8 mouse cellular contexts compared by ENCODE assay signal in genomic region chr9:20951966-20952519, GRCm38 (mm10). TPM values are rescaled to one million over a fixed set of nuclear protein-coding genes. Genes with fewer than 3 reads are reported as not detected.
A peak's percentile ranks its signal among the peaks of the same experiment; 100 is the strongest.
DNase-seq lines count a peak whose midpoint lies in the region; ATAC-seq and TF ChIP-seq lines count a peak whose summit lies in the region.

No protein-coding gene starts in this region.

- under 1% methylated on average over 17 of the region's 17 CpGs for WGBS in liver, adult 2 months
- under 1% methylated on average over 16 of the region's 17 CpGs for WGBS in hindbrain, postnatal 0 days
- WGBS in neural tube, embryonic 14.5 days: 0% methylated on average over 17 of the region's 17 CpGs

- H3K4me1 ChIP-seq in liver, adult 2 months (ENCODE audit: control insufficient read depth, insufficient read depth, low read length): peaks cover 3% of the 10 kb centered on the region; the same call in 1 of the 2 replicates
- peaks cover 8% of the 10 kb centered on the region; the same call in 1 of the 2 replicates for H3K4me1 ChIP-seq in hindbrain, postnatal 0 days (ENCODE audit: insufficient read depth, low read length)
- H3K4me1 ChIP-seq in neural tube, embryonic 14.5 days (ENCODE audit: control insufficient read depth, insufficient read depth, low read length): peaks cover 11% of the 10 kb centered on the region

- no peak for DNase-seq in liver, adult 2 months (ENCODE audit: extremely low read depth, low read depth, low spot score)
- no peak for DNase-seq in liver
- DNase-seq in c-Kit-positive CD71-positive TER-119-positive erythroid progenitor cells, embryonic 14.5 days (ENCODE audit: low spot score): peak; percentile 38
- DNase-seq in hindbrain, postnatal 0 days (ENCODE audit: low spot score): no peak
- no peak for DNase-seq in urinary bladder, postnatal 4 days (ENCODE audit: low spot score in 2 of 2)
- no peak for DNase-seq in right cerebral cortex, postnatal 4 days
- no peak for DNase-seq in thymus, postnatal 10 days (ENCODE audit: low spot score in 2 of 2)

- H3K4me3 ChIP-seq in liver, adult 2 months (ENCODE audit: insufficient read depth, low read depth, low read length): peak overlapping the region; percentile 95
- peak overlapping the region; percentile 77 for H3K4me3 ChIP-seq in hindbrain, postnatal 0 days (ENCODE audit: low read length)
- H3K4me3 ChIP-seq in neural tube, embryonic 14.5 days (ENCODE audit: low read depth, low read length): peak overlapping the region; percentile 79

- H3K79me2 ChIP-seq in liver, adult 2 months (ENCODE audit: control insufficient read depth, insufficient read depth, low read length): peaks cover 27% of the 10 kb centered on the region; the same call in 1 of the 2 replicates

- H3K9ac ChIP-seq in liver, adult 2 months (ENCODE audit: low read depth, low read length): peak overlapping the region; percentile 79
- peak overlapping the region; percentile 69 for H3K9ac ChIP-seq in hindbrain, postnatal 0 days (replicated peaks; ENCODE audit: low read length)
- peak overlapping the region; percentile 78 for H3K9ac ChIP-seq in neural tube, embryonic 14.5 days (replicated peaks; ENCODE audit: low read depth, low read length)

- peak overlapping the region; percentile 28; the same call in 1 of the 2 replicates for H3K27ac ChIP-seq in liver, adult 2 months (replicated peaks; ENCODE audit: insufficient read depth, low read depth, low read length)
- H3K27ac ChIP-seq in hindbrain, postnatal 0 days: peak overlapping the region; percentile 89
- H3K27ac ChIP-seq in neural tube, embryonic 14.5 days (ENCODE audit: low read depth, low read length): peak overlapping the region; percentile 82

- ATAC-seq in hindbrain, postnatal 0 days: peak; percentile 76
- ATAC-seq in neural tube, embryonic 14.5 days (ENCODE audit: low read depth): peak; percentile 74

- no peaks in the 10 kb centered on the region for H3K36me3 ChIP-seq in liver, adult 2 months (ENCODE audit: control insufficient read depth, insufficient read depth, low read length)
- H3K36me3 ChIP-seq in hindbrain, postnatal 0 days (ENCODE audit: insufficient read depth, low read length): no peaks in the 10 kb centered on the region
- no peaks in the 10 kb centered on the region for H3K36me3 ChIP-seq in neural tube, embryonic 14.5 days (ENCODE audit: control insufficient read depth, insufficient read depth, low read length)

- H3K9me3 ChIP-seq in hindbrain, postnatal 0 days (ENCODE audit: low read length): no peaks in the 10 kb centered on the region
- no peaks in the 10 kb centered on the region for H3K9me3 ChIP-seq in neural tube, embryonic 14.5 days (ENCODE audit: control insufficient read depth, low read length)

- peak overlapping the region; percentile 82 for H3K4me2 ChIP-seq in hindbrain, postnatal 0 days (ENCODE audit: low read depth, low read length)
- peak overlapping the region; percentile 93 for H3K4me2 ChIP-seq in neural tube, embryonic 14.5 days (ENCODE audit: low read depth, low read length)

- no peak for TF ChIP-seq CTCF in liver, adult 2 months (IDR thresholded peaks at IDR 0.05; ENCODE audit: low read depth, low read length)
- no peak for TF ChIP-seq CTCF in hindbrain, postnatal 0 days (IDR thresholded peaks at IDR 0.05; ENCODE audit: low read depth)

- TF ChIP-seq POLR2A in liver, adult 2 months (IDR thresholded peaks at IDR 0.05; ENCODE audit: extremely low read depth, insufficient read depth, low read length): no peak

- no peaks in the 10 kb centered on the region for H3K27me3 ChIP-seq in liver, adult 2 months (ENCODE audit: control insufficient read depth, insufficient read depth, low read length)
- no peaks in the 10 kb centered on the region for H3K27me3 ChIP-seq in hindbrain, postnatal 0 days (ENCODE audit: insufficient read depth, low read length)
- no peaks in the 10 kb centered on the region for H3K27me3 ChIP-seq in neural tube, embryonic 14.5 days (ENCODE audit: control insufficient read depth, insufficient read depth, low read length)

RNA-seq across cellular contexts. Expression of gene Dnmt1, which starts 7.6 kb away (rescaled TPM):
- total RNA-seq in liver, adult 2 months (2014; rRNA removed): 5.3 and 6.6 TPM in 2 replicates
- polyA plus RNA-seq in liver, adult 2 months (2012; rRNA removed): 4.4 and 5.5 TPM in 2 replicates
- total RNA-seq in hindbrain, postnatal 0 days (2014; rRNA removed): 78.2 and 86.5 TPM in 2 replicates
- polyA plus RNA-seq in hindbrain, postnatal 0 days (2015; fragmentation: Nextera tagmentation; extraction: Ambion mirVana): 36.1 and 36.2 TPM in 2 replicates
- polyA plus RNA-seq in neural tube, embryonic 14.5 days (2014; fragmentation: Nextera tagmentation; extraction: Ambion mirVana): 41.1 and 42.7 TPM in 2 replicates

RNA-seq across cellular contexts. Expression of gene S1pr2, which starts 24.5 kb away (rescaled TPM):
- total RNA-seq in liver, adult 2 months (2014; rRNA removed): 1.2 and 2.1 TPM in 2 replicates
- 2.9 and 3.9 TPM in 2 replicates for polyA plus RNA-seq in liver, adult 2 months (2012; rRNA removed)
- total RNA-seq in hindbrain, postnatal 0 days (2014; rRNA removed): 3.4 and 6.0 TPM in 2 replicates
- polyA plus RNA-seq in hindbrain, postnatal 0 days (2015; fragmentation: Nextera tagmentation; extraction: Ambion mirVana): 6.9 and 8.5 TPM in 2 replicates
- 7.4 and 8.7 TPM in 2 replicates for polyA plus RNA-seq in neural tube, embryonic 14.5 days (2014; fragmentation: Nextera tagmentation; extraction: Ambion mirVana)

RNA-seq across cellular contexts. Expression of gene Mrpl4, which starts 50.5 kb away (rescaled TPM):
- 16.0 and 21.9 TPM in 2 replicates for total RNA-seq in liver, adult 2 months (2014; rRNA removed)
- polyA plus RNA-seq in liver, adult 2 months (2012; rRNA removed): 72.4 and 79.8 TPM in 2 replicates
- 104 and 107 TPM in 2 replicates for total RNA-seq in hindbrain, postnatal 0 days (2014; rRNA removed)
- polyA plus RNA-seq in hindbrain, postnatal 0 days (2015; fragmentation: Nextera tagmentation; extraction: Ambion mirVana): 117 and 124 TPM in 2 replicates
- 103 and 115 TPM in 2 replicates for polyA plus RNA-seq in neural tube, embryonic 14.5 days (2014; fragmentation: Nextera tagmentation; extraction: Ambion mirVana)

RNA-seq across cellular contexts. Expression of gene Eif3g, which starts 53.6 kb away (rescaled TPM):
- total RNA-seq in liver, adult 2 months (2014; rRNA removed): 51.7 and 60.4 TPM in 2 replicates
- polyA plus RNA-seq in liver, adult 2 months (2012; rRNA removed): 91.8 and 98.3 TPM in 2 replicates
- 76.1 and 79.5 TPM in 2 replicates for total RNA-seq in hindbrain, postnatal 0 days (2014; rRNA removed)
- 225 and 236 TPM in 2 replicates for polyA plus RNA-seq in hindbrain, postnatal 0 days (2015; fragmentation: Nextera tagmentation; extraction: Ambion mirVana)
- 226 and 228 TPM in 2 replicates for polyA plus RNA-seq in neural tube, embryonic 14.5 days (2014; fragmentation: Nextera tagmentation; extraction: Ambion mirVana)

Comparison
In these comparisons a context has a peak if more than half of its experiments do, and no peak if none do; other contexts are left out.
1. H3K27ac ChIP-seq: peak in every context shown above with its lines; median percentile 89 in hindbrain, postnatal 0 days; 82 in neural tube, embryonic 14.5 days; 28 in liver, adult 2 months.